Mouse (Mus musculus): ENCODE results near the gene Ptbp1.
A peak's percentile ranks its signal among the peaks of the same experiment; 100 is the strongest.

The Ptbp1 gene

DNA sequence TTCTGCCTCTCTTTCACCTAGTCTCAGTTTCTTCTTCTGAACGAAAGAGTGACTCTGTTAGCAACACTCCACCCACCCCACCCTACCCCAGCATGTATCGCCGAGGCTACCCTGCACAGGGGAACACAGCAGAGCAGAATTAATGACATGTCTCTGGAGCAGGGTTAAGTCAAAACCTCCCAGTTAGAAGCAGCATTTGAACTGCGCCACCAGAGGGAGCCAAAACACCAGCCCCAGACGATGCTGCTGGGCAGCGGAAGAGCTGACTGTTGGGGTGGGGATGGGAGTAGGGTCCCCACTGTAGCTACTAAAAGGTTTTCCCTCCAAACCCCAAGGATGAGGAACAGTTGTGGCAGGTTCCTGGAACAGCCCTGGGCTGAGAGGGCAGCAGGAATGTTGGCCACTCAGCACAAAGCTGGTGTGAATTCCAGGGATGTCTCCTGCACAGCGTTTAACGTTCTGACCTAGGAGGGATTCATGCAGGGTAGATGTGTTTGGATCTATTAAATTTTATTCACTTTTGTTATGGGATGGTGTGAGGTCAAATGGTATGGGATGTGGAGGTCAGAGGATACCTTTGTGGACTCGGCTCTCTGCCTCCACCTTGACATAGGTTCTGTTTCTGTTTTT lies 19.3 kb upstream of the Ptbp1 start:
- peak; percentile 81 to 86 for DNase-seq

DNA sequence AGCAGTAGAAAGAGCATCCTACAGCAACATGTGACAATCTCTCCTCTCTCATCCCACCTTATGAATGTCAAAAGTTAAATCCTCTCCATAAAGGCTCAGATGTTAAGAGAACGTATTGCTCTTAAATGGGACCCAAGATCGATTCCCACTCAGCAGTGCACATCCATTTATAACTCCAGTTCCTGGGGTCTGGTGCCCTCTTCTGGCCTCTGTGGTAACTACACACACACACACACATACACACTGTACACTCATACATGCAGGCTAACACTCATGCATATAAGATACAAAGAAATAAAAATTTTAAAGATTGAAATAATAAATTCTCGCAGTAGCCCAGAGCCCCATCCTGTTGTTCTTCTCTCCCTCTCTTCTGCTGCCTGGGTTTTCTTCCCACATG lies 17.3 kb upstream of the Ptbp1 start:
- no peak for DNase-seq

DNA sequence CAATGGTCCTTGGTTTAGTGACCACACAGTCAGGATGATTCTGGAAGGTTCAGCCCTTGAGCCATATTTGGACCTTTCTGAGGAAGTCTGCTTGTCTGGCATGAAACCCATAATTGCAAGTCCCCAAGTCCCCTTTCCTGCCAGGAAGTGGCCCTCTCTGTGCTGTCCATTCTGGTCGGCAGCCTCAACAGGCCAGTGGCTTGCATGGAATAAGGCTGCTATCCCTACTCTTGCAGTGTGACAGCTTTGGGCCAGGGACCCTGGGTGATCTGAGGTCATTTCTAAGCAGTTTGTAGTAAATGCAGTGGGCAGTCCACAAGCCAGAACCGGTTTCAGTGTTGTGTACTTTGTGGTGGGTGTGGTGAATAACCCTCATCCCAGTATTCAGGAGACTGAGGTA lies 16.1 kb upstream of the Ptbp1 start:
- no peak for DNase-seq

DNA sequence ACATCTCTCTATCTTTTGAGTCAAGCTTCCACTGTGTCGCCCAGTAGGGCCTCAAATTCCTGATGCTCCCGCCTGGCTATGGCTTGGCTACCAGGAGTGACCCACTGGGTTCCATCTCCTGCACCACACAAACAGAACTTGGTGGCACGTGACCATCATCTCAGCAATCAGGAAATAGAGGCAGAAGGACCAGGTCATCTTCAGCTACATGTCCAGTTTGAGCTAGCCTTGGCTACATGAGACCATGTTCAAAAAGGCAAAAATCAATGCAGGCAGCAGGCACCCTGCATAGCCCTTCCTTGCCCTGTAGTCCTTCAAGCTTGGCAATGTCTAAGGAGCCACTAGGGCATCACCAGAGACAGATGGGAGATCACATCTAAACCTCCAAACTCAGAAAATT lies 14.1 kb upstream of the Ptbp1 start:
- DNase-seq, result no peak

DNA sequence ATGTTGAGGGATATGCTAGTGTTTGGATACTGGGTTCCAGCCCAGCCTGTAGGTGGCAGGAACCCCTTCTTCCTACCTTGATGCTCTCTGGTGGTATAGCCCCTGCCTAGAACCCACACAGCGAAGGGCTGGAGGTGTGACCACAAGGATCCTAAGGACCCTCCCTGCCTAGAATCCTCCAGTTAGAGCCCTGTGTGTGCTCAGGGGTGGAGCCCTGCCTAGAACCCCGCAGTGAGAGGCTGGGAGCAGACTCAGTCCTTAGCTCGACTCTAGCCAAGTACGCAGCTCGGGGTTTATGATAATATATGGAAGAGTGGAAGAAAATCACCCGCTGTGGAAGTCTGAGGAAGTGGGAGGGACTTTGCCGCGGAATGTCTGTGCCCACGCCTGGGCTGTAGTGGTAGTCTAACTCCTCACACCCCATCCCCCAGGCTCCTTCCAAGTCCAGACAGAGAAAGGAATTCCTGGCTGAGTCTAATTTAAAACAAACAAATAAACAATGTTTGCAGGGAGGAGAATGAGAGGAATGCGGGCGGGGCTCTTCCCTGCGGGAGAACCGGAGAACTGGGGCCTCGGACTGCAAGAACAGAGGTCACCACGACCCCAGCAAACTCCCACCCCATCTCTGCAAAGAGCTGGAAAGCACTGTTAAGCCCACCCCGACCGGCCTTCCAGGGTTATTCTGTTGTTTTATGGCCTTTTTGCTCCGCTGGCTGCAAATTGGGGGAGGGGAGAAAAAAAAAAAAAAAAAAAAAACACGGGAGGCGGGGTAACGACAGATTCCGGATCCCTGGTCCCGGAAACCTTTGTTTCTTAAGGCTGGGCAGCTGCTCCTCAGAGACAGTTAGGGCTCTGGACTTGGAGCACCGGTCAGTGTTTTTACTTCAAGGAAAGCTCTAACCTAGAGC lies 13.3 kb upstream of the Ptbp1 start:
- peak; percentile 86 to 91 for DNase-seq

DNA sequence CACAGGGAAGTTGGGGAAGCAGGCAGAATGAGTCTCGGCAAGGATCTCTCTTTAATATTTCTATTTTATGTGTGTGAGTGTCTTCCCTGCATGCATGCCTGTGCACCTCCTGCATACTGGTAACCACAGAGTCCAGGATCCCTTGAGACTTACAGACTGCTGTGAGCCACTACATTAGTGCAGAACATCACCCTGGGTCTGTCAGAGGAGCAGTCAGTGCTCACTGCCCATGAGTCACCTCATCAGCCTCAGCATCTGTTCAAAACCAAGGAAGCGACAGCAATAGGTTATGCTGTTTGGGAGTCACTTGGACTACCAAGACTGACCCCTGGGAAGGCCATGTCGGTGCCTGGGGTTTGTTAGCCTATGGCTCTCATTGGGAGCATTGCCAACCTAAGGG lies 11.9 kb upstream of the Ptbp1 start:
- no peak for DNase-seq

DNA sequence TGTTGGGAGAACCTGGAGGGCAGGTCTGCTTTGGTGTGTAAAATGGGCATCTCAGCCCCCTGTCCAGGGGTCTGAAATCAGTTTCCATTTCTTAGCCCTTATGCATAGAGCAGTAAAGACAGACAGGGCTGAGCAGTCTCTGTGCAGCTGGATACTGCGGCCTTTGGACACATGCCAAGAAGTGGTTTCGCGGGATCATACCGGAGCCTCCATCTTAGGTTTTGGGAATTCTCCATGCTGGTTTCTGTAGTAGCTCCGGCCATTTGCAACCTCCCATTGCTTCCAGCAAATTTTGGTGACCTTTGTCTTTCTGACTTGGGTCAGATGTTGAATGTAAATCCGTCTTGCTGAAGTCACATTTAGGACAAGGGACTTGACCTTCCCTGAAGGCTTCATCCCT lies 10.8 kb upstream of the Ptbp1 start:
- DNase-seq, result peak in 1 of 2 experiments; percentile 49

DNA sequence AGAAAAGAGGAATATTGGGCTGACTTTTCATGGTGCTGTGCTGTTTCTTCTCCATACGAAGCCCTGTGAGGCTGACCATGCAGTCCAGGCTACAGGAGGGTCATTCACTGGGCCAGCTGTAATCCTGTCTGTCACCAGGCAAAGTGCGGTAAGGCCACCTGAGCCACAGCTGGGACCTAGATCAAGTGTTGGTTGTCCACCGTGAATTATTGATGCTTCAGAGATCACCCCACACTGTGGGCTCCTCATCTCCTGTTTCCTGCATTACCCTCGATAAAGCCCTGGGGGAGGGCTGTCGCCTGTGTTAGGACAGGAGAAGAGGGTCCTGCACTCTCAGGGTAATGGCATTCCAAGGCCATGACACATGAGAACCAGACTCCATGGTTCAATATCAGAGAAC lies 7.7 kb upstream of the Ptbp1 start:
- no peak for DNase-seq

DNA sequence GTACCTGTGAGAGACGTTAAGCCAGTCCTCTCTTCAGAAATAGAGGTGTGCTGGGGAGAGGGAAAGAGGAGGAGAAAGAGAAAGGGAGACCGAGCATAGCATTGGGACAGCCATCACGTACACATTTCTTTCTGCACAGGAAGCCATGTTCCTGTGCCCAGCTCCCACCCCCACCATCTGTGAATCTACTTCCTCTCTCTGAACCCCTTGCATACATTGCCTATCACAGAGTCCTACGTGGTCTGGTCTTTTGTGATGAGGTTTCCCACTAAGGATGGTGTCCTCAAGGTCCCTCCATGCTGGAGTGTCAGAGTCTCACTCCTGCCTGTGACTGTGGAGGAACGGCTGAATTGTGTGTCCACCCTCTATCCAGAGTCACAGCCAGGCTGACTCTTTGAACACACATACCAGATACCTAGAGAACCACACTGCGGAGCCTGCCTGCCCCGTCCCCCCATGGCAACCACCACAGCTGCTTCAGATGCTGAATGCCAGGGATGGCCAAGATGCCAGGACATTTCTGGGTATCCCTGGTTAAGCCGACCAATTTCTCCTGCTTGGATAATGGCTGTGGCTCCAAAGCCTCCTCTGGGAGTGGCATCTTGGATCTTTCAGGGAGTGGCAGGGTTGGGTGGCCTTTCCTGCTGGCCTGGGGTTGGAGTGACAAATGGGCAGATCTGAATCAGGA lies 4.1 kb upstream of the Ptbp1 start:
- peak; percentile 22 to 24 for DNase-seq

DNA sequence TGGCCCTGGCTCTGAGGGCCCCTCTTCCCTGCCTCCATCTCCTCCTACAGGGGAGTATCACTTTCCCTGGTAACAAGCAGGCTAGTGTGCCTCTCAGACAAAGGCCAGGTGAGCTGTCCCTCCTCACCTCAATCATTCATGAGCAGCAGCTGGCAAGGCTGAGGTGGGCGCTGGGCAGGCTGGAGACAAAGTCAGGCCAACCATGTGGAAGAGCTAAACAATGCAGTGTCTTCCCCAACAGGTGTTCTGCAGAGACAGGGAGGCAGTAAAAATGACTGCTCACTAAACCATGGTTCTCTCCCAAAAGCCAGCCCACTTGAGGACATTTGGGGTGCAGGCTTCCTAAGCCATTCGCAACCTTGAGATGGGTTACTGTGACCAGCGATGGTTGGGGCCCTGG lies 2.6 kb upstream of the Ptbp1 start:
- DNase-seq, result no peak

DNA sequence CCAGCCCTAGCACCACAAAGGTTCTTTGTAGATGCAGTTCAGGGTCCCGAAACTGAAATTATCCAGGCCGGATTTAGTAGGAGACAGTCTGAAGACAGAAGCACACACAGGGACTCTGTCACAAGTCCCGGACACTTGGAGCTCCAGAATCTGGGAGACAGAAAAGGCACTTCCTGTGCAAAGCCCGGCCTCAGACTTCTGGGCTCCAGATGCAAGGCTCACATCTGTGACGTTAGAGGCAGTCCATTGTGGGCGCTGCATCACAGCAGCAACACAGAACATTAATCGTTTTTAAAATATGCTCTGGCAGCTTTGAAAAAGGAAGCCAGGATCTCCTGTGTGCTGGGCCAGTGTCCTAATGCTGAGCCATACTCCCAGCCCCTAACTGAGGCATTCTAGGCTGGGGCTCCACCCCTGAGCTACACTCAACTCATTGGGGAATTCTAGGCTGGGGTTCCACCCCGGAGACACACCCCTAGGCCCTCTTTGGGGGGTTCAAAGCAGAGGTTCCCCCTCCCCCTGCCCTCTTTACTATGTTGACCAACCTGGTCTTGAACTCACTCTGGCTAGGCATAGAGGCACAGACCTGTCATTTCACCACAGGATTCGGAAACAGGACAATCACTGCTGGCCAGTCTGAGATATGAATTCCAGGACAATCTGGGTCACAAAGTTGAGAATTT lies 2.0 kb upstream of the Ptbp1 start:
- DNase-seq, result peak; percentile 74 to 84

DNA sequence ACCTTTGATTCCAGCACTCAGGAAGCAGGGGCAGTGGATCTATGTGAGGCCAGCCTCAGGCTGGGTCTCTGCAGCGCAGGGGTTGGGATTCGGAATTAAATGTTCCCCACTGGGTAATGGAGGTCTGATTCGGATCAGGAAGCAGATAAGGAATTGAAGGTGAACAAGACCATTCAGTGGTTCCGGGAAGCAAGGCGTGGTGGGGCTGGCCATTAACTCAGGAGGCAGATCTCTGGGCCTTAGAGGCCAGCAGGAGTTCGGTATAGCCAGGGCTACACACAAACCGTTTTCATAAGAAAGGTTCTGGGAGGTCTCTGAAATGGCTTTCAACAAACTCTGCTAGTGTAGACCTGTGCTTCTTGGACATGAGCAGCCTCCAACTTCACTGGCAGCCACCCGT lies 1.4 kb upstream of the Ptbp1 start:
- DNase-seq, result no peak

DNA sequence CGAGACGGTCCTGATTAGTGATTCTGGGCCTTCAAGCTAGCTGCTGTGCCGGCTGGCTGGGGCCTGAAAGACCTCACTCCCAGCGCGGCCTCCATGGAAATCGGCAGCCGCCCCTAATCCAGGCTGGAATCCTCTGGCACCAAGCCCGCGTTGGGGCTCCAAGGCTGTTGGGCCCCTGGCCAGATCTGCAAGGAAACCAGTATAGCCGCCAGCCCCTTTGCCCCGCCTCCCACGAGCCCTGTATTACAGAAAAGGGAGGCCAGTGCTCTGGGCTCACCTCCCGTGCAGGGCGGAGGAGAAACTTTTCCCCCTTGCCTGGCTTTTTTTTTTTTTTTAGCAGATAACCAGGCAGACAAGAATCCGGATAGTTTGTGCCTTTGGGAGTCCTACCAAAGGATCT lies 835 bp upstream of the Ptbp1 start:
- DNase-seq, result peak; percentile 98

DNA sequence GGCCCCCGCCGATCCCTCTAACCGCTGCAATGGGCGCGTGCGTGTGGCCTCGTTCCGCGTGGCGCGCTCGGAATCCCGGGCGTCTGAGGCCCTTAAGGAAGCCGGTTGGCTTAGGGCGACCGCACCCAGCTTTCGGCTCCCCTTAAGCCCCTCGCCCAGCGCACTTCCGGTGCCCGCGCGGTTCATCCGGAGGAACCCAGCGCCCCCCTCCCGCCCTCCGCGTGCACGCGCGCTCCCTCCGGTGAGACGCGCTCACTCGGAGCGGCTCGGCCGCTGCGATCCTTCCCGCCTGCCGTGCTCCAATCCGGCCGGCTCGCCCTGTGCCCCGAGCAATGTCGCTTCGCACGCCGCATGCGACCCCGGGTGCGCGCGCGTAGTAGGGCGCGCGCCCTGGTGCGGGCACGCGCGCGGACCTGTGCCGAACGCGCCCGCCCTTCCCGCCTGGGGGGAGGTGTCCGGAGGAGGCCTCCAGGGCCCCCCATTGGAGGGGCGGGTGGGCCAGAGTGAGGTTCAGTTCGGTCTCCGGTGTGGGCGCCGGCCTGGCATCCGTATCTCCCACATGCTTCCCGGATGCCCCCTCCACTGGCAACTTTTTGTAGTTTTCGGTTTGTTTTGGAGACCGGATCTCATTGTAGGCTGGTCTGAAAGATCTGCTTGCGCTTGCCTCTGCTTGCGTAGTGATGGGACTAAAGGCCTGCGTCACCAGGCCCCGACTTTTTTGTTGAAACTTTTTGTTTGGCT lies 744 bp downstream of the Ptbp1 start:
- peak; percentile 84 to 87 for DNase-seq

DNA sequence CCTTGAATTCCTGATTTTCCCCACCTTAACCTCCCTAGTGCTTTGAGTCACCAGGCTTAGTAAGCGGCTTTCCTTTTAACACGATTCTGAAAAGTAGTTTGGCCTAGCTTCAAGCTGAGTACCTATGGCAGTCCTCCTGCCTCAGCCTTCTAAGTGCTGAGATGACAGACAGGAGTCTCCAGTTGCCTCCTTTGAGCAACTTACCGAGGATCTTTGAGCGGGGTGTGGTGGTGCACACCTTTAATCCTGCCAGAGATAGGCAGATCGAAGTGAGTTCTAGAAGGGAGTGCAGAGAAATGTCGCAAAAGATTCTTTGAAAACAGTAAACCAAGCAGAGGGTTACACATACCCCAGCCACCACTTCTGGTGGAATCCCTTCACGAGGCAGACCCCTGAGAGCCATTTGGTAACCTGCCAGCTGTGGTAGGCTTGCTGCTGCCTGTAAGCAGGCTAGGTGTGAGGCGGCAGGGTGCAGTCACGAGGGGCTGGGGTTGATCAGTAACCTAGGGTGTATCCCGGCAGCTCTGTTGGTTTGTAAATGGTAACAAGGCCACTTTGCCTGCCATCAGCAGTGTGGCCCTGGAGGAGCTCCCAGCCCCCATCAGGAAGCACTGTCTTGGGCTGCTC lies 1.4 kb downstream of the Ptbp1 start:
- peak in 1 of 2 experiments; percentile 73 for DNase-seq

DNA sequence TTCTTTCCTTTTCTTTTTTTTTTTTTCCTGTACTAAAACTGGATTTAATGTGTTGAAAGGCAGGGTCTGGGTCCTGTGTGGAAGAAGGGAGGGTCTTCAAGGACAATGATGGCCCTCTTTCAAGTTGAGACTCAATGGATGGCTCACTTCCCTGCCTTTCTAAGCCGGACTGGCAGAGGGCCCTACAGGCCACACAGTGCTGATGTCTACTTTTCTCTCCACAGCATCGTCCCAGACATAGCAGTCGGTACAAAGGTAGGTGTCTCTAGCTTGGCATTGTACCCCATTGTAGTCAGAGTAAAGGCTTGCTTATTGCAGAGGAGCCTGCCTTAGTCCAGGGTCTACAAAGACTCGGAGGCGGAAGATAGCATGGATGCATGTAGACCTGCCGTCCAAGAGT lies 2.1 kb downstream of the Ptbp1 start:
- DNase-seq, result no peak

DNA sequence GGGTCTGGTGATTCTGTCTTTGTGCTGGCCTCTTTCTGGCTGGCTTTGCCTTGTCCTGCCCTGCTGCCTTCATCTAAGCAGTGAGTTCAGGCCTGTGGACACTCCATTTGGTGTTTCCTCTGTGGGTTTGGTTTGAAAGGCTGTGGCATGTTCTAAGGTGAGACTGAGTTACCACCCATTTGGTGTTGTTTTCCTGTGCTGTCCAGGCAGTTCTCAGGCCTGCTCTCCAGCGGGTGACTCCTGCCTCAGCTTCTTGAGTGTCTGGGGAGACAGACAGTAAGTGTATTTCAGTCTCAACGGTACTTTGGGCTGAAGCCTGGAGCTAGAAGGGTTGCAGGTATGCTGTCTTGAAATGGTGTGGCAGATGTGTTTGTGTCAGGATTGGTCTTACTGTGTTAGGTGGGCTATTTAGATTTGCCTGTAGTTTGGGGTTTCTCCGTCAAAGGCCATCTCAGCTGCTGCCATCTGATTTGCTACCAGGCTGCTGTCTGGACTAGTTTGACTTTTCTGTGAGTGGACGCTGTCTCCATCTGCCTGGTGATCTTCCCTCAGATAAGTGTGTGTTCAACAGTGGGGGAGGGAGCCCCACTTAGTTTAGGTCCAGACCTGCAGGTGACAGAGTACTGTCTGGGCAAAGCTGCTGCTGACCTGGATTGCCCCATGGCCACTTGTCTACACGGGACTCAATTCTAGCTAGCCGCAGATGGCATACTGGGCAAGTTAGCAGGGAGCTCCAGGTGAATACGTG lies 2.7 kb downstream of the Ptbp1 start:
- DNase-seq, result no peak

DNA sequence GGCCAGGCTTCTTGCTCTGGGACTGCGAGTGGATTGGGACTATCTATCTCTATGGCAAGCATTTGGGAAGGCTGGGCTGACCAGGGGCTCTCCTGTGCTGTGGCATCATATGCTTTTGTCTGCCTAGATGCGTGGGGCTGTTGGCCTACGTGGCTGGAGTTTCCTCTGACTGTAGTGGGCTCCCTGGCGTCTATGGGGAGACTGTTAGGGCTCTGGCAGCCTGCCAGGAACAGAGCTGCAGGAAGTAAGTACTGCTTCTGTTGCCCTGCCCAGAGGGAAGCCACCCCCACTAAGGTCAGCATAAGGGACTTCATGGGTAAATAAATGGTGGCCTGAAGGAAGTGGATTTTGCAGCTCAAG lies 3.2 kb downstream of the Ptbp1 start:
- peak; percentile 85 to 92 for DNase-seq

DNA sequence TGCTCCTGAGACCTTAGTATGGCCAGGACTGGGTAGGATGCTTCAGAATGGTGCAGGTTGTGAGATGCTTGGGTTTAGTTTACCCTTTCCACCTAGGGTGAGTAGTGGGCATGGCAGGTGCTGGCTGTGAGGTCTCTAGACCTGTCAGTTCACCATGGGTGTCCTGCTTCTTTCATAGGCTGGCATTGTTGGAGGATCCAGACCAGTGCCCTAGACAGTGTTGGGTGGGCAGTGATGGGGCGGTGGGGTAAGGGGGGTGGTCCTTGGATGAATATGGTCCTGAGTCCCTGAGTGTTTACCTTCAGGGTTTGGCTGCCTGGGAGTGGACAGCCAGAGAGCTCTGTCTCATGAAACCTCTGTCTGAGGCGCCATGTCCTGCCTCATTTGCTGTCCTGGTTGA lies 3.7 kb downstream of the Ptbp1 start:
- DNase-seq, result no peak

DNA sequence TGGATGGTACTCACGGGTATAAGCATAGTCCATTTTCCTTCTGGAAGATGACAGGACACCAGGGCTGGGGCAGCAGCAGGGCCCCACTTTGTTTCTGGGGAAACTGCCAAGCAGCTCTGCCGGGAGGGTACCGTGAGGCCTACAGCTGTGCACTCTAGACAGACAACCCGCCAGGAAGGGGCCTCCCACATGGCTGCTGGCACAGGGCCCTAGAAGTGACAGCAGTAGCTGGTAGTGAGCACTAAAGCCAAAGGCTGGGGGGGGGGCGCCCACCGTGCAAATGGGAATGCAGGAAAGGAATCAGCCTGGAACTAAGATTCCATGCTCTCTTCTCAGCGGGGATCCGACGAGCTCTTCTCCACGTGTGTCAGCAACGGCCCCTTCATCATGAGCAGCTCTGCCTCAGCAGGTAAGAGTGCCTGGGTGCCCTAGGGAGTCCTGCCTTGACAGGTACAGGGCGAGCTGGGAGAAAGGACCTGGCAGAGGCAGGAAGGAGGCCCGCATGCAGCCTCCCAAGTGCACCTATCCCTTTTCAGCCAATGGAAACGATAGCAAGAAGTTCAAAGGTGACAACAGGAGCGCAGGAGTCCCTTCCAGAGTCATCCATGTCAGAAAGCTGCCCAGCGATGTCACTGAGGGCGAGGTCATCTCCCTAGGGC lies 4.3 kb downstream of the Ptbp1 start:
- peak; percentile 80 to 92 for DNase-seq

DNA sequence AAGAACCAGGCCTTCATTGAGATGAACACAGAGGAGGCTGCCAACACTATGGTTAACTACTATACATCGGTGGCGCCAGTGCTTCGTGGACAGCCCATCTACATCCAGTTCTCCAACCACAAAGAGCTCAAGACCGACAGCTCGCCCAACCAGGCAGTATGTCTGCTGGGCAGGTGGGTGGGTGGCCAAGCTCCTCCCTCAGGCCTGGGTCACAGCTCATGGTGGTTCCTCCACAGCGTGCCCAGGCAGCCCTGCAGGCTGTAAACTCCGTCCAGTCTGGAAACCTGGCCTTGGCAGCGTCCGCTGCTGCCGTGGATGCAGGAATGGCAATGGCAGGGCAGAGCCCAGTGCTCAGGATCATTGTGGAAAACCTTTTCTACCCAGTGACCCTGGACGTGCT lies 4.9 kb downstream of the Ptbp1 start:
- peak in 1 of 2 experiments; percentile 58 for DNase-seq
